Mouse (Mus musculus): ENCODE results near the gene Mier2. TPM values are rescaled to one million over a fixed set of nuclear protein-coding genes. Genes with fewer than 3 reads are reported as not detected.

Gene Mier2
- total RNA-seq, 2 experiments from 2014 or later = 19.7 to 21.9 TPM

Small RNAs within 50 kb of the gene (microRNA-seq; reads per million reads assigned to microRNA genes)
- 0.35 to 0.41 reads per million in 2 experiments for gene Mir6909

Other genes starting within 250 kb of the Mier2 start
- not detected for gene Vmn2r82, start 198.7 kb downstream of the Mier2 start, total RNA-seq (2021)
- gene Vmn2r83, start 86.5 kb downstream of the Mier2 start, total RNA-seq (2021) = not detected
- gene Plpp2, start 21.4 kb downstream of the Mier2 start, total RNA-seq (2021) = 1 to 10 TPM; 5.7 to 6.0 TPM
- not detected for gene Theg, start 32.1 kb upstream of the Mier2 start, total RNA-seq (2021)
- gene C2cd4c, start 58.8 kb upstream of the Mier2 start, total RNA-seq (2021) = under 1 TPM; 0.10 to 0.11 TPM
- 1 to 10 TPM; 3.2 to 3.7 TPM for gene Shc2, start 82.7 kb upstream of the Mier2 start, total RNA-seq (2021)
- gene Odf3l2, start 90.5 kb upstream of the Mier2 start, total RNA-seq (2021) = not detected
- gene Madcam1, start 109.4 kb upstream of the Mier2 start, total RNA-seq (2021) = under 1 TPM; 0.36 to 0.67 TPM
- gene Tpgs1, start 114.2 kb upstream of the Mier2 start, total RNA-seq (2021) = 10 to 100 TPM; 18.8 to 20.3 TPM
- 100 to 1,000 TPM; 134 to 145 TPM for gene Cdc34, start 127.0 kb upstream of the Mier2 start, total RNA-seq (2021)
- 1 to 10 TPM; 2.9 to 3.7 TPM for gene Gzmm, start 133.8 kb upstream of the Mier2 start, total RNA-seq (2021)
- 100 to 1,000 TPM; 793 to 876 TPM for gene Bsg, start 149.3 kb upstream of the Mier2 start, total RNA-seq (2021)
- gene Hcn2, start 161.4 kb upstream of the Mier2 start, total RNA-seq (2021) = 1 to 10 TPM; 7.6 to 9.5 TPM
- 10 to 100 TPM; 35.4 to 39.6 TPM for gene Polrmt, start 191.4 kb upstream of the Mier2 start, total RNA-seq (2021)
- gene Fgf22, start 199.9 kb upstream of the Mier2 start, total RNA-seq (2021) = not detected
- gene Rnf126, start 211.8 kb upstream of the Mier2 start, total RNA-seq (2021) = 10 to 100 TPM; 40.3 to 45.9 TPM
- 10 to 100 TPM; 10.3 TPM for gene Fstl3, start 222.1 kb upstream of the Mier2 start, total RNA-seq (2021)
- not detected for gene Prss57, start 235.8 kb upstream of the Mier2 start, total RNA-seq (2021)
- 10 to 100 TPM; 78.5 to 88.6 TPM for gene Palm, start 238.4 kb upstream of the Mier2 start, total RNA-seq (2021)

Measured in heart, postnatal 4 days (tissue).